Mouse (Mus musculus): Measurements from ENCODE around the gene Gm13199. TPM values are rescaled to one million over a fixed set of nuclear protein-coding genes. Genes with fewer than 3 reads are reported as not detected.

The Gm13199 gene
- total RNA-seq, 4 experiments from 2014 or later = 0.80 to 4.7 (median 2.3) TPM

- no peak for DNase-seq (ENCODE audit: low spot score in 2 of 2)
These were observed 40.3 kb downstream of the Gm13199 start for GRCm38 (mm10) chr2:5822449-5822848.

GRCm38 (mm10) chr2:5821264-5821663 lies 41.5 kb downstream of the Gm13199 start:
- no peak for DNase-seq (ENCODE audit: low spot score in 2 of 2)

Other genes with a start within 250 kb of the Gm13199 start
- gene Camk1d, start 148.4 kb downstream of the Gm13199 start, total RNA-seq (2022) = 100 to 1,000 TPM; 133 to 174 (median 152) TPM
- 10 to 100 TPM; 17.6 to 25.6 (median 23.2) TPM for gene Nudt5, start 17.9 kb downstream of the Gm13199 start, total RNA-seq (2022)
- 100 to 1,000 TPM; 130 to 158 (median 141) TPM for gene Cdc123, start 17.8 kb downstream of the Gm13199 start, total RNA-seq (2022)
- gene Sec61a2, start 32.5 kb upstream of the Gm13199 start, total RNA-seq (2022) = 100 to 1,000 TPM in 2 of 4 experiments, 10 to 100 TPM in 2; 88.3 to 135 (median 101) TPM
- gene Dhtkd1, start 79.9 kb upstream of the Gm13199 start, total RNA-seq (2022) = 10 to 100 TPM in 3 of 4 experiments, 1 to 10 TPM in 1; 6.9 to 12.3 (median 11.1) TPM
- 10 to 100 TPM; 32.6 to 52.1 (median 41.1) TPM for gene Upf2, start 88.5 kb upstream of the Gm13199 start, total RNA-seq (2022)